Mouse (Mus musculus): ENCODE results near the gene Ddc. TPM values are rescaled to one million over a fixed set of nuclear protein-coding genes. Genes with fewer than 3 reads are reported as not detected.

Gene Ddc
- polyA plus RNA-seq, 1 experiment from 2014 or later, result 18.4 TPM

- Histone ChIP-seq H3K9ac (no peak overlapping the region), H3K27ac (peak overlapping the region; percentile 79), H3K9me3 (no peaks in the 10 kb centered on the region), H3K4me3 (no peak overlapping the region), H3K27me3 (no peaks in the 10 kb centered on the region), H3K4me1 (peaks cover 90% of the 10 kb centered on the region), H3K4me2 (replicated peaks) (no peak overlapping the region), H3K36me3 (no peaks in the 10 kb centered on the region)
- ATAC-seq (ENCODE audit: low FRiP score, low read depth), result no peak
- WGBS, result 52% methylated on average over 3 of the region's 3 CpGs
Observed at GRCm38 (mm10) chr11:11824970-11825635, 72.8 kb downstream of the Ddc start.

- Histone ChIP-seq H3K9ac (peak overlapping the region; percentile 35; the same call in 1 of the 2 replicates), H3K9me3 (no peaks in the 10 kb centered on the region), H3K36me3 (no peaks in the 10 kb centered on the region), H3K4me1 (peaks cover 81% of the 10 kb centered on the region), H3K27me3 (no peaks in the 10 kb centered on the region), H3K27ac (peak overlapping the region; percentile 79), H3K4me3 (no peak overlapping the region), H3K4me2 (replicated peaks) (no peak overlapping the region)
- no peak for ATAC-seq (ENCODE audit: low FRiP score, low read depth)
- WGBS, result 39% methylated on average over 12 of the region's 12 CpGs
Observed at GRCm38 (mm10) chr11:11823980-11824911, 73.7 kb downstream of the Ddc start.

- no peaks in the 10 kb centered on the region for H3K27me3 ChIP-seq
- H3K9me3 ChIP-seq, result no peaks in the 10 kb centered on the region
- peak overlapping the region; percentile 53 for H3K9ac ChIP-seq
- H3K4me1 ChIP-seq, result peaks cover 67% of the 10 kb centered on the region
- no peak overlapping the region for H3K4me3 ChIP-seq
- no peaks in the 10 kb centered on the region for H3K36me3 ChIP-seq
- H3K4me2 ChIP-seq (replicated peaks), result peak overlapping the region; percentile 29
- peak; percentile 0; the same call in 1 of the 2 replicates for ATAC-seq (ENCODE audit: low FRiP score, low read depth)
- 11% methylated on average over 20 of the region's 20 CpGs for WGBS
- H3K27ac ChIP-seq, result peak overlapping the region; percentile 97
Observed at GRCm38 (mm10) chr11:11822181-11823095, 75.5 kb downstream of the Ddc start.

- H3K36me3 ChIP-seq, result no peaks in the 10 kb centered on the region
- H3K4me3 ChIP-seq, result no peak overlapping the region
- WGBS, result 3% methylated on average over 13 of the region's 16 CpGs
- peak; percentile 90 for ATAC-seq (ENCODE audit: low FRiP score, low read depth)
- no peaks in the 10 kb centered on the region for H3K9me3 ChIP-seq
- H3K4me2 ChIP-seq (replicated peaks), result peak overlapping the region; percentile 29; the same call in 1 of the 2 replicates
- H3K27ac ChIP-seq, result peak overlapping the region; percentile 97
- peak overlapping the region; percentile 53; the same call in 1 of the 2 replicates for H3K9ac ChIP-seq
- peaks cover 58% of the 10 kb centered on the region for H3K4me1 ChIP-seq
- H3K27me3 ChIP-seq, result no peaks in the 10 kb centered on the region
Observed at GRCm38 (mm10) chr11:11821387-11821975, 76.5 kb downstream of the Ddc start.

DNA sequence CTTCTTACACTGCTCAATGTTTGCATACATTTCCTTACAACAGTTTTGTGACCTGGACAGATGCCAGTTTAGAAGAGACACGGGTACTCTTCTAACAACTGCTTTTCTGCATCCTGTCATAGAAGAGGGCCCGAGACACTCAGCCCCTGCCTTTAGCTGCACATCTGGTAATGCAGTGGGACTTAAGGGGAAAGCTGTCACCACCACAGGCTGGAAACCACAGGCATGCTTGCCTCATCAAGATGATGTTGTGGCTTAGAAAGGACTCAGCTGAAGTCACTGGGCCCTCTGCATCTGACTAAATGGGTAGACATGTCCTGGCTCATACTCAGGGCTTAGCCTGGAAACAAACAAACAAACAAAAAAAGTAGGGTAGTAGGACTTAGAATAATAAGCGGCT lies 77.2 kb downstream of the Ddc start:
- Histone ChIP-seq H3K27ac (peak overlapping the region; percentile 87), H3K9ac (no peak overlapping the region), H3K4me1 (peaks cover 51% of the 10 kb centered on the region), H3K36me3 (no peaks in the 10 kb centered on the region), H3K9me3 (no peaks in the 10 kb centered on the region), H3K4me3 (no peak overlapping the region), H3K27me3 (no peaks in the 10 kb centered on the region), H3K4me2 (replicated peaks) (no peak overlapping the region)
- 54% methylated on average over 3 of the region's 3 CpGs for WGBS
- ATAC-seq (ENCODE audit: low FRiP score, low read depth), result peak; percentile 2; the same call in 1 of the 2 replicates

GRCm38 (mm10) chr11:11820251-11820650 lies 77.7 kb downstream of the Ddc start:
- Histone ChIP-seq H3K4me3 (no peak overlapping the region), H3K4me1 (peaks cover 46% of the 10 kb centered on the region), H3K36me3 (no peaks in the 10 kb centered on the region), H3K4me2 (replicated peaks) (no peak overlapping the region), H3K9me3 (no peaks in the 10 kb centered on the region), H3K27me3 (no peaks in the 10 kb centered on the region), H3K9ac (no peak overlapping the region), H3K27ac (peak overlapping the region; percentile 87)
- peak; percentile 33 for ATAC-seq (ENCODE audit: low FRiP score, low read depth)
- 1% methylated on average over 2 of the region's 2 CpGs for WGBS

- Histone ChIP-seq H3K36me3 (no peaks in the 10 kb centered on the region), H3K4me2 (replicated peaks) (no peak overlapping the region), H3K4me3 (no peak overlapping the region), H3K9ac (no peak overlapping the region), H3K4me1 (peaks cover 35% of the 10 kb centered on the region), H3K27ac (no peak overlapping the region), H3K27me3 (no peaks in the 10 kb centered on the region), H3K9me3 (no peaks in the 10 kb centered on the region)
- no peak for ATAC-seq (ENCODE audit: low FRiP score, low read depth)
- WGBS, result 85% methylated on average over 5 of the region's 5 CpGs
Observed at GRCm38 (mm10) chr11:11819206-11819605, 78.7 kb downstream of the Ddc start.

GRCm38 (mm10) chr11:11818797-11819196 lies 79.1 kb downstream of the Ddc start:
- Histone ChIP-seq H3K9ac (no peak overlapping the region), H3K4me3 (no peak overlapping the region), H3K27ac (no peak overlapping the region), H3K9me3 (no peaks in the 10 kb centered on the region), H3K27me3 (no peaks in the 10 kb centered on the region), H3K4me1 (peaks cover 31% of the 10 kb centered on the region), H3K36me3 (no peaks in the 10 kb centered on the region), H3K4me2 (replicated peaks) (no peak overlapping the region)
- WGBS, result 82% methylated on average over 6 of the region's 6 CpGs
- no peak for ATAC-seq (ENCODE audit: low FRiP score, low read depth)

GRCm38 (mm10) chr11:11815737-11816136 lies 82.2 kb downstream of the Ddc start:
- no peaks in the 10 kb centered on the region for H3K27me3 ChIP-seq
- H3K4me3 ChIP-seq, result no peak overlapping the region
- 74% methylated on average over 3 of the region's 3 CpGs for WGBS
- no peak overlapping the region for H3K9ac ChIP-seq
- peaks cover 12% of the 10 kb centered on the region for H3K4me1 ChIP-seq
- H3K4me2 ChIP-seq (replicated peaks), result no peak overlapping the region
- H3K9me3 ChIP-seq, result no peaks in the 10 kb centered on the region
- H3K36me3 ChIP-seq, result no peaks in the 10 kb centered on the region
- ATAC-seq (ENCODE audit: low FRiP score, low read depth), result no peak
- H3K27ac ChIP-seq, result no peak overlapping the region

- no peaks in the 10 kb centered on the region for H3K27me3 ChIP-seq
- H3K9ac ChIP-seq, result no peak overlapping the region
- H3K27ac ChIP-seq, result no peak overlapping the region
- no peaks in the 10 kb centered on the region for H3K9me3 ChIP-seq
- H3K4me2 ChIP-seq (replicated peaks), result peak overlapping the region; percentile 40; the same call in 1 of the 2 replicates
- H3K4me1 ChIP-seq, result peaks cover 26% of the 10 kb centered on the region
- 23% methylated on average over 9 of the region's 9 CpGs for WGBS
- no peaks in the 10 kb centered on the region for H3K36me3 ChIP-seq
- no peak overlapping the region for H3K4me3 ChIP-seq
- no peak for ATAC-seq (ENCODE audit: low FRiP score, low read depth)
Observed at GRCm38 (mm10) chr11:11811906-11812480, 86.0 kb downstream of the Ddc start.
